ENCODE assay signal across 17 mouse cellular contexts in the genomic region with DNA sequence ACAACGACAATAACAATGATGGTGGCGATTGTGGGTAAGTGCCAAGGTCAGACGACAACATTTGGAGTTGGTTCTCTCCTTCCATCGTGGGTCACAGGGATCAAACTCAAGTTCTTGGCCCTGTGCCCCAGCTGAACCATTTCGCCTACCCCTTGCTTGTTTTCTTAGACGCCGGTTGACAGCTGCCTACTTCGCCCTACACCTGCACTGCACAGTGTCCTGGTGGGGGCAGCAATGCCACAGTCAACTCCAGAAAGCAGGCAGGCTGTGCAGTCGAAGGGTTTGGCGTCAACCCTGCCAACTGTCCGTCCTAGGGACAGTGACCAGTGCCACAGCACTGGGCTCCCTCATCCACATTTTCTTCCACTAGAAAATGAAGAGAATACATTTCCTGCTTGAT. TPM values are rescaled to one million over a fixed set of nuclear protein-coding genes. Genes with fewer than 3 reads are reported as not detected.
DNase-seq lines count a peak whose midpoint lies in the region; ATAC-seq and TF ChIP-seq lines count a peak whose summit lies in the region.
"Had no signal": no experiment of that assay in that cellular context is flagged by ENCODE, and none has a peak within 500 bp of the region (broad histone marks: within the 10 kb centered on the region; RNA-seq: fewer than 3 reads in every experiment).

No protein-coding gene starts in this region.

- peaks cover 70% of the 10 kb centered on the region for H3K27me3 ChIP-seq in lung, embryonic 15.5 days
- peaks cover 24% of the 10 kb centered on the region; the same call in 1 of the 2 replicates for H3K27me3 ChIP-seq in kidney, postnatal 0 days (ENCODE audit: insufficient read depth, low read length)

- WGBS in lung, embryonic 15.5 days, result 48% methylated on average over 11 of the region's 11 CpGs
- 50% methylated on average over 11 of the region's 11 CpGs for WGBS in kidney, postnatal 0 days

- TF ChIP-seq CTCF in kidney, postnatal 0 days (IDR thresholded peaks at IDR 0.05; ENCODE audit: low read depth), result peak; percentile 31; the same call in 1 of the 2 replicates

- peak; percentile 51 for DNase-seq in heart, postnatal 4 days
- no peak for DNase-seq in heart, adult 8-10 months (ENCODE audit: low spot score)
- DNase-seq in lung, postnatal 10 days, result no peak
- no peak for DNase-seq in kidney, postnatal 0 days (ENCODE audit: low spot score)
- DNase-seq in layer of hippocampus, adult 11-12 months (ENCODE audit: low spot score), result no peak
- no peak for DNase-seq in urinary bladder, postnatal 25 days (ENCODE audit: low spot score)

- no peaks in the 10 kb centered on the region for H3K36me3 ChIP-seq in lung, embryonic 15.5 days
- no peaks in the 10 kb centered on the region for H3K36me3 ChIP-seq in kidney, postnatal 0 days (ENCODE audit: insufficient read depth, low read length)
- H3K36me3 ChIP-seq: embryonic facial prominence, embryonic 10.5 days; forebrain, embryonic 15.5 days; hindbrain, embryonic 10.5 days; liver, embryonic 13.5 days had no signal

- H3K27ac ChIP-seq in lung, embryonic 15.5 days, result no peak overlapping the region
- H3K27ac ChIP-seq in kidney, postnatal 0 days, result no peak overlapping the region
- H3K27ac ChIP-seq: embryonic facial prominence, embryonic 10.5 days; forebrain, embryonic 15.5 days; gastrocnemius, adult 2 months; hindbrain, embryonic 10.5 days; layer of hippocampus, adult 2 months; left cerebral cortex, adult 2 months; liver, embryonic 13.5 days had no signal

- no peak overlapping the region for H3K4me3 ChIP-seq in lung, embryonic 15.5 days
- H3K4me3 ChIP-seq in kidney, postnatal 0 days (replicated peaks; ENCODE audit: low read depth, low read length), result no peak overlapping the region
- H3K4me3 ChIP-seq: embryonic facial prominence, embryonic 10.5 days; forebrain, embryonic 15.5 days; gastrocnemius, adult 2 months; hindbrain, embryonic 10.5 days; layer of hippocampus, adult 2 months; left cerebral cortex, adult 2 months; liver, embryonic 13.5 days had no signal

- no peak overlapping the region for H3K4me2 ChIP-seq in lung, embryonic 15.5 days
- no peak overlapping the region for H3K4me2 ChIP-seq in kidney, postnatal 0 days (ENCODE audit: low read length)
- H3K4me2 ChIP-seq: forebrain, embryonic 15.5 days; liver, embryonic 13.5 days had no signal

- no peaks in the 10 kb centered on the region for H3K4me1 ChIP-seq in lung, embryonic 15.5 days
- H3K4me1 ChIP-seq in kidney, postnatal 0 days (replicated peaks; ENCODE audit: insufficient read depth, low read length), result no peaks in the 10 kb centered on the region
- H3K4me1 ChIP-seq: liver, embryonic 13.5 days had no signal

- ATAC-seq in lung, embryonic 15.5 days (ENCODE audit: borderline replicate concordance, extremely low read depth, low FRiP score, low TSS enrichment), result 0 out of 2 replicates have a peak, but pooled peaks have one; percentile 23
- ATAC-seq in kidney, postnatal 0 days (replicated peaks; ENCODE audit: low FRiP score, low read depth), result no peak
- ATAC-seq: CD4-positive, CD25-positive, alpha-beta regulatory T cell, adult 4 months had no signal

- H3K9me3 ChIP-seq in lung, embryonic 15.5 days, result no peaks in the 10 kb centered on the region
- H3K9me3 ChIP-seq in kidney, postnatal 0 days (replicated peaks; ENCODE audit: low read length), result no peaks in the 10 kb centered on the region
- H3K9me3 ChIP-seq: embryonic facial prominence, embryonic 10.5 days; forebrain, embryonic 15.5 days; hindbrain, embryonic 10.5 days; liver, embryonic 13.5 days had no signal

- no peak overlapping the region for H3K9ac ChIP-seq in lung, embryonic 15.5 days
- no peak overlapping the region for H3K9ac ChIP-seq in kidney, postnatal 0 days (ENCODE audit: low read depth, low read length)
- H3K9ac ChIP-seq: forebrain, embryonic 15.5 days; liver, embryonic 13.5 days had no signal

RNA-seq across cellular contexts. Expression of a gene that starts 4.1 kb away (rescaled TPM):
- not detected for total RNA-seq in heart, postnatal 4 days (2021)
- not detected for total RNA-seq in heart, adult 8-10 months (2022)
- polyA plus RNA-seq in lung, embryonic 15.5 days (2015; fragmentation: Nextera tagmentation; extraction: Ambion mirVana), result 0.17 TPM in 1 of 2 replicates, not detected in the other
- polyA plus RNA-seq in kidney, postnatal 0 days (2015; fragmentation: Nextera tagmentation; extraction: Ambion mirVana), result 117 and 135 TPM in 2 replicates
- total RNA-seq: gastrocnemius, adult 2 months had no signal
- polyA plus RNA-seq: CD4-positive, CD25-positive, alpha-beta regulatory T cell, adult 4 months; limb, embryonic 11.5 days; small intestine, adult 2 months had no signal

RNA-seq across cellular contexts. Expression of a gene that starts 46.7 kb away (rescaled TPM):
- total RNA-seq in heart, postnatal 4 days (2021), result 1 to 10 TPM; 5.4 to 5.8 TPM
- under 1 TPM in 1 of 4 experiments, not detected in 3; 0.14 TPM for total RNA-seq in heart, adult 8-10 months (2022)
- polyA plus RNA-seq in lung, embryonic 15.5 days (2015; fragmentation: Nextera tagmentation; extraction: Ambion mirVana), result 11.5 and 12.6 TPM in 2 replicates
- 3.1 and 4.0 TPM in 2 replicates for polyA plus RNA-seq in kidney, postnatal 0 days (2015; fragmentation: Nextera tagmentation; extraction: Ambion mirVana)
- total RNA-seq: gastrocnemius, adult 2 months had no signal

Comparison
In these comparisons a context has a peak if more than half of its experiments do, and no peak if none do; other contexts are left out.
1. RNA of a gene that starts 46.7 kb away (total RNA-seq): 5.4 to 5.8 TPM in heart, postnatal 4 days; 0.14 TPM in heart, adult 8-10 months; every median in the first group is over 4 times any median in the second.